Mouse (Mus musculus): ENCODE measurements around the gene Ocrl. TPM values are rescaled to one million over a fixed set of nuclear protein-coding genes. Genes with fewer than 3 reads are reported as not detected.
A peak's percentile ranks its signal among the peaks of the same experiment; 100 is the strongest.

Ocrl gene
- polyA plus RNA-seq, 1 experiment from 2014 or later: 36.8 TPM

- H3K4me2 ChIP-seq (ENCODE audit: low read length): no peak overlapping the region
- H3K4me3 ChIP-seq (replicated peaks; ENCODE audit: low read depth, low read length): no peak overlapping the region
- H3K27ac ChIP-seq (replicated peaks; ENCODE audit: low read depth, low read length): no peak overlapping the region
- H3K27me3 ChIP-seq (ENCODE audit: control insufficient read depth, insufficient read depth, low read length): no peaks in the 10 kb centered on the region
- H3K36me3 ChIP-seq (ENCODE audit: control insufficient read depth, insufficient read depth, low read length): peaks cover 11% of the 10 kb centered on the region; the same call in 1 of the 2 replicates
- ATAC-seq (ENCODE audit: low FRiP score, low TSS enrichment) (no peak), DNase-seq (no peak)
- H3K9me3 ChIP-seq (ENCODE audit: control insufficient read depth, low read length): no peaks in the 10 kb centered on the region
- no peaks in the 10 kb centered on the region for H3K4me1 ChIP-seq (ENCODE audit: control insufficient read depth, insufficient read depth, low read length)
- WGBS: 91% methylated on average over 3 of the region's 3 CpGs
- no peak overlapping the region for H3K9ac ChIP-seq (replicated peaks; ENCODE audit: low read length)
These were observed 50.4 kb downstream of the Ocrl start for GRCm38 (mm10) chrX:47962579-47962978.

DNA sequence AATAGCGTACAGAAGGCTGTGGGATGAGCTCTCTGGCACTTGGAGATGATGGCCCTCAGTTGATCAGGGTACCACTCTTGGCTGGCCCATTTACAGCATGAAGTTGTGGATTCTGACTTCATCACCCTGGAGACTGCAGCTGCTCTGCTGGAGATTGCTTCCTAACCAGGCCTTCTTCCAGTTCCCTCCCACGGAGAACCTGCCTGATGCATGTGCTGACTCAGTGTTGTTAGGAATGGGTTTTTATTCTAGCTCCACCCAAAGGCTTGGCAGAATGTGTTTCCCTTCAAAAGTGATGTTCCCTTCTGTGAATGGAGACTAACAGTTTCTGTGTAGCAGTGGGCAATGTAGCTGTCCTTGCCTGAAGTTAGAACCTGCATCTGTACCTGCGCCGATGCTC lies 58.2 kb downstream of the Ocrl start:
- Histone ChIP-seq H3K4me2 (ENCODE audit: low read length) (no peak overlapping the region), H3K4me3 (replicated peaks; ENCODE audit: low read depth, low read length) (no peak overlapping the region), H3K4me1 (ENCODE audit: control insufficient read depth, insufficient read depth, low read length) (no peaks in the 10 kb centered on the region), H3K27ac (replicated peaks; ENCODE audit: low read depth, low read length) (no peak overlapping the region), H3K27me3 (ENCODE audit: control insufficient read depth, insufficient read depth, low read length) (no peaks in the 10 kb centered on the region), H3K36me3 (ENCODE audit: control insufficient read depth, insufficient read depth, low read length) (no peaks in the 10 kb centered on the region), H3K9me3 (ENCODE audit: control insufficient read depth, low read length) (no peaks in the 10 kb centered on the region), H3K9ac (replicated peaks; ENCODE audit: low read length) (no peak overlapping the region)
- DNase-seq (no peak), ATAC-seq (ENCODE audit: low FRiP score, low TSS enrichment) (no peak)
- 92% methylated on average over 4 of the region's 4 CpGs for WGBS

- H3K27me3 ChIP-seq (ENCODE audit: control insufficient read depth, insufficient read depth, low read length): no peaks in the 10 kb centered on the region
- WGBS: 88% methylated on average over 3 of the region's 3 CpGs
- no peaks in the 10 kb centered on the region for H3K9me3 ChIP-seq (ENCODE audit: control insufficient read depth, low read length)
- H3K4me2 ChIP-seq (ENCODE audit: low read length): no peak overlapping the region
- H3K4me1 ChIP-seq (ENCODE audit: control insufficient read depth, insufficient read depth, low read length): no peaks in the 10 kb centered on the region
- ATAC-seq (ENCODE audit: low FRiP score, low TSS enrichment) (no peak), DNase-seq (no peak)
- H3K27ac ChIP-seq (replicated peaks; ENCODE audit: low read depth, low read length): no peak overlapping the region
- H3K4me3 ChIP-seq (replicated peaks; ENCODE audit: low read depth, low read length): no peak overlapping the region
- H3K9ac ChIP-seq (replicated peaks; ENCODE audit: low read length): no peak overlapping the region
- no peaks in the 10 kb centered on the region for H3K36me3 ChIP-seq (ENCODE audit: control insufficient read depth, insufficient read depth, low read length)
These were observed 58.7 kb downstream of the Ocrl start for GRCm38 (mm10) chrX:47970864-47971263.

DNA sequence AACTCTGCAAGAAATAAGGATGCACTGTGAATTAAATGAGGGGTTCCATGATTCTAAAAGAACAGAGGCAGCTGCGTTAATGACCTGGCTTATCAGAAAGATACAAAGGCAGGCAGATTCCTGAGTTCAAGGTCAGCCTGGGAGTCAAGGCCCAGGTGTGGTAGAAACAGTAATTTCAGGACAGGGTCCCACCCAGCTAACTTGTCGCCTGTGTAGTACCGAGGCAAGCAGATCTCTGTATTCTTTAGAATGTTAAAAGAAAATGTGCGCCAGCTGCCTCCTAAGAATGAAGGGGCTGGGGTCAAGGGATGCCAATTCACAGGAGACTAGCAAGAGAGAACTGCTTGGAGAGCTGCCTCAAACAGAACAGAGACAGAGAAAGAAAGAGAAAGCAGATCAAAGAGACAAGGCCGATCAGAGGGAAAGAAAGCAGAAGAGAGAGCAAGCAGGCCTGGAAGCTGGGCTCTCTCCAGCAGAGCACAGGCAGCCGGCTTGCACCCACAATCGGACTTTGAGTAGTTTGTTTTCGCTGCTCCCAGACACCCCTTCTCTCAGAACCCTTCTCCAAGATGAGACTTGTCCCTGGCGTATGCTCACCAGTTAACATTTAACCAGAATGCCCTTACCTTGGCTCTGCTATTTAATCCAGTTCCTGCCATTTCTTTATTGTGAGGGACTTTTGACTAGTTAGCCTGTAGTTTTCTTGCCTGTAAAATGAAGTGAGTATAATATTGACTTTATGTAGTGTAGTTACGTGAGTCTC lies 59.4 kb downstream of the Ocrl start:
- H3K9ac ChIP-seq (replicated peaks; ENCODE audit: low read length): no peak overlapping the region
- no peak overlapping the region for H3K4me2 ChIP-seq (ENCODE audit: low read length)
- H3K9me3 ChIP-seq (ENCODE audit: control insufficient read depth, low read length): no peaks in the 10 kb centered on the region
- no peaks in the 10 kb centered on the region for H3K4me1 ChIP-seq (ENCODE audit: control insufficient read depth, insufficient read depth, low read length)
- H3K27me3 ChIP-seq (ENCODE audit: control insufficient read depth, insufficient read depth, low read length): no peaks in the 10 kb centered on the region
- ATAC-seq (ENCODE audit: low FRiP score, low TSS enrichment) (no peak), DNase-seq (no peak)
- H3K27ac ChIP-seq (replicated peaks; ENCODE audit: low read depth, low read length): no peak overlapping the region
- 68% methylated on average over 10 of the region's 10 CpGs for WGBS
- no peaks in the 10 kb centered on the region for H3K36me3 ChIP-seq (ENCODE audit: control insufficient read depth, insufficient read depth, low read length)
- H3K4me3 ChIP-seq (replicated peaks; ENCODE audit: low read depth, low read length): no peak overlapping the region

- Histone ChIP-seq H3K9ac (replicated peaks; ENCODE audit: low read length) (no peak overlapping the region), H3K27ac (replicated peaks; ENCODE audit: low read depth, low read length) (no peak overlapping the region), H3K4me2 (ENCODE audit: low read length) (no peak overlapping the region), H3K4me3 (replicated peaks; ENCODE audit: low read depth, low read length) (no peak overlapping the region), H3K36me3 (ENCODE audit: control insufficient read depth, insufficient read depth, low read length) (no peaks in the 10 kb centered on the region), H3K9me3 (ENCODE audit: control insufficient read depth, low read length) (no peaks in the 10 kb centered on the region), H3K4me1 (ENCODE audit: control insufficient read depth, insufficient read depth, low read length) (no peaks in the 10 kb centered on the region), H3K27me3 (ENCODE audit: control insufficient read depth, insufficient read depth, low read length) (no peaks in the 10 kb centered on the region)
- DNase-seq (no peak), ATAC-seq (ENCODE audit: low FRiP score, low TSS enrichment) (no peak)
- 75% methylated on average over 4 of the region's 4 CpGs for WGBS
These were observed 64.4 kb downstream of the Ocrl start for GRCm38 (mm10) chrX:47976551-47976950.

- ATAC-seq (ENCODE audit: low FRiP score, low TSS enrichment) (no peak), DNase-seq (no peak)
- Histone ChIP-seq H3K4me3 (replicated peaks; ENCODE audit: low read depth, low read length) (no peak overlapping the region), H3K4me2 (ENCODE audit: low read length) (no peak overlapping the region), H3K4me1 (ENCODE audit: control insufficient read depth, insufficient read depth, low read length) (no peaks in the 10 kb centered on the region), H3K27me3 (ENCODE audit: control insufficient read depth, insufficient read depth, low read length) (no peaks in the 10 kb centered on the region), H3K27ac (replicated peaks; ENCODE audit: low read depth, low read length) (no peak overlapping the region), H3K9me3 (ENCODE audit: control insufficient read depth, low read length) (no peaks in the 10 kb centered on the region), H3K9ac (replicated peaks; ENCODE audit: low read length) (no peak overlapping the region), H3K36me3 (ENCODE audit: control insufficient read depth, insufficient read depth, low read length) (no peaks in the 10 kb centered on the region)
- WGBS: 90% methylated on average over 5 of the region's 5 CpGs
These were observed 64.9 kb downstream of the Ocrl start for GRCm38 (mm10) chrX:47977078-47977477.

DNA sequence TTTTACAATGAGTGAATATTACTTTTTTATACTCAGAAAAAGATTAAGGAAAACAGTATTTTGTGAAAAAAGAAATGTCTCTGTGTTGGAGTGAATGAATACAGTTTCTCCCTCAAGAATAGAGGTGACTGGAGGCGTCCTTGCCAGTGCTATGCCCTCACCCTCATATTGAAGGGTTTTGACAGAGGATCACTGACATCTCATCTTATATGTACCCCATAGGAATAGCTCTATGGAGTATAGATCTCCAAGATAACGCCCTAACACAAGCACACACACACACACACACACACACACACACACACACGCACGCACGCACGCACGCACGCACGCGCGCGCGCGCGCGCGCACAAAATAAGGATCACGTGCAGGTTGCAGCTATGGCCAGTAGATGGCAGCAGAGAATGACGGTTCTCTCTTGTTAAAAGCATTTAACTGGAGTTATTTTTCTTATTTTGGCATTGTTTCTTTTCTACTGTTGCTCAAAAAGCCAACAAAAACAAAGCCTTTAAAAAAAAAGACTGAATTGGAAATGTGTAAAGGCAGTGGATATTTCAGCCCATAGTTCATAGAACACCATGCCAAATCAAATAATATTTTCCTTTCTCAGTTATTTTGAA lies 72.9 kb downstream of the Ocrl start:
- Histone ChIP-seq H3K4me1 (ENCODE audit: control insufficient read depth, insufficient read depth, low read length) (no peaks in the 10 kb centered on the region), H3K4me3 (replicated peaks; ENCODE audit: low read depth, low read length) (0 out of 2 replicates have a peak overlapping the region, but pooled peaks have one; percentile 19), H3K36me3 (ENCODE audit: control insufficient read depth, insufficient read depth, low read length) (no peaks in the 10 kb centered on the region), H3K9me3 (ENCODE audit: control insufficient read depth, low read length) (no peaks in the 10 kb centered on the region), H3K9ac (replicated peaks; ENCODE audit: low read length) (no peak overlapping the region), H3K27ac (replicated peaks; ENCODE audit: low read depth, low read length) (no peak overlapping the region), H3K27me3 (ENCODE audit: control insufficient read depth, insufficient read depth, low read length) (no peaks in the 10 kb centered on the region), H3K4me2 (ENCODE audit: low read length) (peak overlapping the region; percentile 44)
- WGBS: 26% methylated on average over 19 of the region's 19 CpGs
- DNase-seq: peak; percentile 88
- 0 out of 2 replicates have a peak, but pooled peaks have one; percentile 27 for ATAC-seq (ENCODE audit: low FRiP score, low TSS enrichment)

DNA sequence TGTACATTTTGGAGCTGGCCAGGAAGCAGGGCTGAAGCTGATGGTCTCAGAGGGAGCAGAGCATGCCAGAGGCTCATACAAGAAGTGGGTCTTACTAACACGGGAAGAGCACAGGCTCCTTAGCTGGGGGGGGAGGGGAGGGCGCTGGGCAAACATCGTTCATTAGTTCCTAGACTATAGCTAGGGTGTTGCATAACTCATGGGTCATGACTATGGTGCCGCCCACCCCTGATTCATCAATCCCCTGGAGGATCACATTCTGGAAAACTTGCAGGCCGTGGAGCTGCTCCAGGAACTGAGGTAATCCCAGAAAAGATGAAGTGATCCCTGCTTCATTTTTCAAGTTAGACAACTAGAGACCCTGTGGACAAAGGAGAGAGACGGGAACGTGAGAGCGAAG lies 75.8 kb downstream of the Ocrl start:
- 77% methylated on average over 8 of the region's 8 CpGs for WGBS
- DNase-seq: no peak

DNA sequence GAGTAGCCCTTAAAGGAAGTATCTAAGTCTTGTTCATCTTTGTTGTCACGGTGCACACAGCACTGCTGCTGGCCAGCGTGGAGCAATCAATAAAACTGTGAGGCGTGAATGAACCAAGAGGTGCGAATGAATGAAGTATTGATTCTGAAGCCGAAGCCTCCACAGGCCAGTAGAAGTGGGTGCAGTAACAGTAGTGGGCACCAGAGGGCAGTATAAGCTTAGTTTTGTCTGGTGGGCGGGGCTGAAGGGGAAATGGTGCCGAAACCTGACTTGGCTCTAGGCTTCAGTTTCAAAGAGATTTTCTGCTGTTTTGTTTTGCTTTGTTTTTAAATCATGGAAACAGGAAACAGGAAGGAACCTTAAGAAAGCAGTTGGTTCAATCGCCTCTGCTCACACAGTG lies 80.4 kb downstream of the Ocrl start:
- peak overlapping the region; percentile 35 for H3K4me2 ChIP-seq (ENCODE audit: low read length)
- DNase-seq (peak; percentile 88), ATAC-seq (ENCODE audit: low FRiP score, low TSS enrichment) (no peak)
- H3K27me3 ChIP-seq (ENCODE audit: control insufficient read depth, insufficient read depth, low read length): no peaks in the 10 kb centered on the region
- H3K9me3 ChIP-seq (ENCODE audit: control insufficient read depth, low read length): no peaks in the 10 kb centered on the region
- H3K27ac ChIP-seq (replicated peaks; ENCODE audit: low read depth, low read length): no peak overlapping the region
- no peak overlapping the region for H3K4me3 ChIP-seq (replicated peaks; ENCODE audit: low read depth, low read length)
- H3K9ac ChIP-seq (replicated peaks; ENCODE audit: low read length): no peak overlapping the region
- WGBS: 19% methylated on average over 8 of the region's 8 CpGs
- no peaks in the 10 kb centered on the region for H3K4me1 ChIP-seq (ENCODE audit: control insufficient read depth, insufficient read depth, low read length)
- H3K36me3 ChIP-seq (ENCODE audit: control insufficient read depth, insufficient read depth, low read length): no peaks in the 10 kb centered on the region

More for the DNA sequence above, 75.8 kb downstream of the Ocrl start:
- ATAC-seq (ENCODE audit: low FRiP score, low TSS enrichment): no peak
- Histone ChIP-seq H3K4me2 (ENCODE audit: low read length) (no peak overlapping the region), H3K9ac (replicated peaks; ENCODE audit: low read length) (no peak overlapping the region), H3K4me1 (ENCODE audit: control insufficient read depth, insufficient read depth, low read length) (no peaks in the 10 kb centered on the region), H3K27ac (replicated peaks; ENCODE audit: low read depth, low read length) (no peak overlapping the region), H3K27me3 (ENCODE audit: control insufficient read depth, insufficient read depth, low read length) (no peaks in the 10 kb centered on the region), H3K4me3 (replicated peaks; ENCODE audit: low read depth, low read length) (no peak overlapping the region), H3K36me3 (ENCODE audit: control insufficient read depth, insufficient read depth, low read length) (no peaks in the 10 kb centered on the region), H3K9me3 (ENCODE audit: control insufficient read depth, low read length) (no peaks in the 10 kb centered on the region)
